Mouse (Mus musculus) testis, adult 2 months (tissue): Measurements from ENCODE around the gene Rpusd1. TPM values are rescaled to one million over a fixed set of nuclear protein-coding genes. Genes with fewer than 3 reads are reported as not detected.
"Not testable (repeated sequence)": the region's sequence is repeated elsewhere in the genome, so short reads cannot be mapped to it uniquely, and the experiment has no call there.

Source experiments
- H3K27ac ChIP-seq: fragments of 200-500 bp; 2 replicates; pipeline ENCODE4 v1.5.1; 2012; ENCODE audit warnings: low read depth, low read length; ENCODE audit not compliant: control insufficient read depth, insufficient read depth
- H3K27me3 ChIP-seq: fragments of 200-500 bp; 2 replicates; pipeline ENCODE4 v1.6.1; 2012; ENCODE audit warnings: mild to moderate bottlenecking, low read length, moderate library complexity; ENCODE audit not compliant: control insufficient read depth, insufficient read depth
- H3K36me3 ChIP-seq: fragments of 200-500 bp; 2 replicates; pipeline ENCODE4 v1.6.1; 2012; ENCODE audit warnings: mild to moderate bottlenecking, low read length; ENCODE audit not compliant: control insufficient read depth, insufficient read depth
- H3K4me1 ChIP-seq: fragments of 200-500 bp; 2 replicates; pipeline ENCODE4 v1.6.1; 2012; ENCODE audit warnings: low read length; ENCODE audit not compliant: control insufficient read depth, insufficient read depth
- H3K4me3 ChIP-seq: fragments of 200-500 bp; 2 replicates; pipeline ENCODE4 v1.5.1; 2012; ENCODE audit warnings: low read depth, mild to moderate bottlenecking, low read length, moderate library complexity, mixed read lengths; ENCODE audit not compliant: control insufficient read depth
- CTCF ChIP-seq: fragments of 200-500 bp; IDR thresholded peaks from 2 replicates; pipeline ENCODE4 v1.5.1; 2012; ENCODE audit warnings: low read depth, mild to moderate bottlenecking, inconsistent platforms, low read length, moderate library complexity; ENCODE audit not compliant: control insufficient read depth, insufficient read depth, insufficient replicate concordance
- POLR2A ChIP-seq: fragments of 200-500 bp; IDR thresholded peaks from 2 replicates; pipeline ENCODE4 v1.6.1; 2012; ENCODE audit warnings: low read depth, mild to moderate bottlenecking, inconsistent platforms, low read length, moderate library complexity; ENCODE audit not compliant: control insufficient read depth
- polyA plus RNA-seq: library from polyadenylated mRNA; depleted of rRNA; stranded (reverse); fragments of >200 nt; gene quantifications from 2 replicates; pipeline ENCODE4 v1.2.3, GENCODE M21; 2012

The Rpusd1 gene
- polyA plus RNA-seq, 1 experiment: 9.8 TPM

GRCm38 (mm10) chr17:25738861-25739260 is 11.4 kb downstream of the Rpusd1 start:
- no peaks in the 10 kb centered on the region for H3K4me1 ChIP-seq
- H3K27me3 ChIP-seq: no peaks in the 10 kb centered on the region
- H3K36me3 ChIP-seq: no peaks in the 10 kb centered on the region
- no peak overlapping the region for H3K4me3 ChIP-seq
- TF ChIP-seq CTCF (no peak), POLR2A (no peak)
- H3K27ac ChIP-seq: no peak overlapping the region

- H3K27me3 ChIP-seq, H3K4me1 ChIP-seq, H3K36me3 ChIP-seq, H3K27ac ChIP-seq, H3K4me3 ChIP-seq: not testable (repeated sequence)
Observed at GRCm38 (mm10) chr17:25741471-25741870, 14.0 kb downstream of the Rpusd1 start.

GRCm38 (mm10) chr17:25743831-25744230 is 16.4 kb downstream of the Rpusd1 start:
- Histone ChIP-seq H3K27ac (no peak overlapping the region), H3K4me1 (peaks cover 5% of the 10 kb centered on the region), H3K36me3 (no peaks in the 10 kb centered on the region), H3K27me3 (no peaks in the 10 kb centered on the region), H3K4me3 (no peak overlapping the region)
- TF ChIP-seq POLR2A: no peak
- no peak for TF ChIP-seq CTCF

GRCm38 (mm10) chr17:25744311-25744710 is 16.8 kb downstream of the Rpusd1 start:
- Histone ChIP-seq H3K4me1 (peaks cover 5% of the 10 kb centered on the region), H3K27me3 (no peaks in the 10 kb centered on the region), H3K4me3 (no peak overlapping the region), H3K36me3 (no peaks in the 10 kb centered on the region), H3K27ac (no peak overlapping the region)
- TF ChIP-seq POLR2A: no peak
- no peak for TF ChIP-seq CTCF

- H3K27me3 ChIP-seq: no peaks in the 10 kb centered on the region
- peaks cover 5% of the 10 kb centered on the region for H3K4me1 ChIP-seq
- no peak overlapping the region for H3K4me3 ChIP-seq
- no peaks in the 10 kb centered on the region for H3K36me3 ChIP-seq
- TF ChIP-seq CTCF (no peak), POLR2A (no peak)
- no peak overlapping the region for H3K27ac ChIP-seq
Observed at GRCm38 (mm10) chr17:25748238-25748637, 20.8 kb downstream of the Rpusd1 start.

GRCm38 (mm10) chr17:25749314-25749713 is 21.8 kb downstream of the Rpusd1 start:
- no peak overlapping the region for H3K27ac ChIP-seq
- peaks cover 4% of the 10 kb centered on the region for H3K4me1 ChIP-seq
- no peaks in the 10 kb centered on the region for H3K27me3 ChIP-seq
- H3K36me3 ChIP-seq: no peaks in the 10 kb centered on the region
- H3K4me3 ChIP-seq: no peak overlapping the region
- no peak for TF ChIP-seq CTCF
- no peak for TF ChIP-seq POLR2A

- H3K4me1 ChIP-seq: no peaks in the 10 kb centered on the region
- no peaks in the 10 kb centered on the region for H3K36me3 ChIP-seq
- TF ChIP-seq POLR2A: no peak
- TF ChIP-seq CTCF: no peak
- H3K27ac ChIP-seq: no peak overlapping the region
- no peak overlapping the region for H3K4me3 ChIP-seq
- H3K27me3 ChIP-seq: no peaks in the 10 kb centered on the region
Observed at GRCm38 (mm10) chr17:25751446-25751845, 24.0 kb downstream of the Rpusd1 start.

- Histone ChIP-seq H3K27ac (no peak within 1 kb of the TSS), H3K27me3 (no peaks in the 10 kb centered on the region), H3K4me1 (no peaks in the 10 kb centered on the region), H3K4me3 (no peak within 1 kb of the TSS), H3K36me3 (no peaks in the 10 kb centered on the region)
- TF ChIP-seq CTCF: no peak
- TF ChIP-seq POLR2A: no peak
Observed at GRCm38 (mm10) chr17:25754241-25754640, 26.8 kb downstream of the Rpusd1 start, which contains the start of gene Msln. Gene Msln, minus strand, starts transcription at chr17:25754378.
